Mouse (Mus musculus) bone marrow macrophage, adult 2 months (primary cell): ENCODE measurements around the gene Fgf22.

Experiments used
- CTCF ChIP-seq: IDR thresholded peaks from 2 replicates; pipeline ENCODE4 v1.5.1; 2012; ENCODE audit warnings: low read depth, mild to moderate bottlenecking, low read length, moderate library complexity
- POLR2A ChIP-seq: IDR thresholded peaks from 2 replicates; pipeline ENCODE4 v1.6.1; 2012; ENCODE audit warnings: mild to moderate bottlenecking, low read depth, low read length, borderline replicate concordance

DNA sequence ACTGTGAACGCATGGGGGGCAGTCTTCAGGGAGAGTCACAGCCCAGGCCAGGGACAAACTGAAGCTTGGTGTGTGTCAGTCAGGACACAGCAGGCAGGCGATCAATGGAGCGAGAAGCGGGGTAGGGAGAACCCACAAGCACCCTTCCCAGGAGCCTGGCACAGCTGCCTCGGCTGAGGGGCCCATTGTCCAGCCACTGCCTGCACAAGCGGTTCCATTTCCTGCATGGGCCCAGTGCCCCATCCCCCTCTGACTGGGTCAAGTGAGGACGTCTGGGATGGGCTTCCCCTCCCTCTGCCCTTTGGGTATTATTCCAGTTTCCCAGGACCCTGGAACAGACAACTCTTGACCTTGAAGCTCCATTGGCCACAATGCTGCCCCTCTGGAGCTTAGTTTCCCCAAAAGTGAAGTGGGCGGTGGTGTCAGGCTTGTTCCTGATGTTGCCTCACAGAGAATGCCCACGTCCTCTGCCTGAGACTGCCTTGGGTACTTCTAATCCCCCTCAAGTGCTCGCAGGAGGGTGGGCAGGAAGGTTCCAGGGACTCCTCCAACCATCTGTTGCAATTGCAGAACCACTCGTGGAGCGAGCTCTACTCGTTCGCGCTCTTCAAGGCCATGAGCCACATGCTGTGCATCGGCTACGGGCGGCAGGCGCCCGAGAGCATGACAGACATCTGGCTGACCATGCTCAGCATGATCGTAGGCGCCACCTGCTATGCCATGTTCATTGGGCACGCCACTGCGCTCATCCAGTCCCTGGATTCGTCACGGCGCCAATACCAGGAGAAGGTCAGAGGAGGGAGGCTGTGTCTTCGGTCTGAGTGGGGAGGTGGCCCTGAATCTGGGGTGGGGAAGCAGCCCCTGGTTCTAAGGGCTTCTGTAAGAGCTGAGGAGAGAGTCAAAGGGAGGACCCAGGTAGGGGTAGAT, 26.3 kb upstream of the Fgf22 start:
- TF ChIP-seq CTCF (no peak), POLR2A (no peak)
